Mouse (Mus musculus): ENCODE data around the gene Olfml3.
A peak's percentile ranks its signal among the peaks of the same experiment; 100 is the strongest.

Gene Olfml3

GRCm38 (mm10) chr3:103709470-103710040 lies 28.2 kb downstream of the Olfml3 start:
- no peak for DNase-seq (ENCODE audit: low spot score in 2 of 2)

- no peak for DNase-seq (ENCODE audit: low spot score in 2 of 2)
These were observed 32.4 kb downstream of the Olfml3 start for GRCm38 (mm10) chr3:103705426-103705825.

DNA sequence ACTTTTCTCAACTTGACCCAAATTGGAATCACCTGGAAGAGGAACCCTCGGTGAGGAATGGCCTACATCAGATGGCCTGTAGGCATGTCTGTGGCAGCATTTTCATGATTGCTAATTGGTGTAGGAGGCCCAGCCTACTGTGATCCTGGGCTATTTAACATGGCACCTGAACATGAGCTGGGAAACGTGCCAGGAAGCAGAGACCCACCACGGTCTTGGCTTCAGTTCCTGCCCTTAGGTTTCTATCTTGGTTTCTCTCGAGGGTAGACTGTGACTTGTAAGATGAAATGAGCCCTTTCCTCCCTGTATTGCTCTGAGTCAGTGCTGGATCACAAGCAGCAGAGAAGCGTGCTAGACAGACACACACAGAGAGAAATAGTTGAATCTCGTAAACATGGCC lies 33.1 kb downstream of the Olfml3 start:
- no peak for DNase-seq (ENCODE audit: low spot score in 2 of 2)

GRCm38 (mm10) chr3:103696388-103696925 lies 41.3 kb downstream of the Olfml3 start:
- DNase-seq (ENCODE audit: low spot score in 2 of 2): no peak

DNA sequence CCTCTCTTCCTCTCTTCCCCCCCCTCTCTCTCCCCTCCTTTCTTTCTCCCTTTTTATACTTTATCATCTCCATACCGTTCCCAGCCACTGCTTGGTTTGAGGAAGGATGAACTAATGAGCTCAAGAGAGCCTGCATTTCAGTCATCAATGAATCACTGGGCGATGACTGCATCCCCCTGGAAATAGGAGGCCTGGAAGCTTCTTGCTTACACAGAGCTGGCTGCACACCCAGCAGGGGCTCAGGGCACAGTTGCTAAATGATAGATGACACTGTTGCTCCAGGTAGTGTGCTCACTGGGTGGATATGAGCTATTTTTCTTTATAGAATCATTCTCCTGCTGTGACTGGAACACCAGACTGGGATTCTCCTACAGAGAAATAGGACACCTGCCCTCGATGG lies 42.2 kb downstream of the Olfml3 start:
- DNase-seq (ENCODE audit: low spot score in 2 of 2): no peak

- DNase-seq (ENCODE audit: low spot score in 2 of 2): no peak
These were observed 47.3 kb downstream of the Olfml3 start for GRCm38 (mm10) chr3:103690506-103690905.

- DNase-seq (ENCODE audit: low spot score in 2 of 2): no peak
These were observed 48.8 kb downstream of the Olfml3 start for GRCm38 (mm10) chr3:103689043-103689442.

- no peak for DNase-seq (ENCODE audit: low spot score in 2 of 2)
These were observed 53.9 kb downstream of the Olfml3 start for GRCm38 (mm10) chr3:103683966-103684319.

GRCm38 (mm10) chr3:103683234-103683965 lies 54.4 kb downstream of the Olfml3 start:
- DNase-seq (ENCODE audit: low spot score in 2 of 2): peak; percentile 60 to 64

DNA sequence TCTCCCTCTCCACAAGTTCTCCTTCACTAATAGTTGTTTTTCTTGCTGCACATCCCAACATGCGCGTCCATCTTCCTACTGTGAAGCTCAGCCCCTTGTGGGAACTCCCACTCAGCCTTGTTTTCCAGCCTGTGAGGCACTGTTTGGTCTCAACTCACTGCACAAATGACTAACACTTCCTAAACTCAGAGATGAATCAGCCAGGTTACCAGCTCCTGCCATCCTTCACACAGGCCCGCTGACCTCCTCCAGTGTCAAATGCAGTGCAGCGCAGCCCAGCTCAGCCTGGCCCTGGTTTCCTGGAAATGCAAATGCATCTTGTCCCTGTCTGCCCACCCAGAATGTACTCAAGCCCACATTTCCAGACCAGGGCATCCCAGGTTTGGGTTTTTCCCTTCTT lies 55.3 kb downstream of the Olfml3 start:
- DNase-seq (ENCODE audit: low spot score in 2 of 2): peak; percentile 39 to 55

GRCm38 (mm10) chr3:103678811-103679210 lies 59.0 kb downstream of the Olfml3 start:
- DNase-seq (ENCODE audit: low spot score in 2 of 2): no peak

DNA sequence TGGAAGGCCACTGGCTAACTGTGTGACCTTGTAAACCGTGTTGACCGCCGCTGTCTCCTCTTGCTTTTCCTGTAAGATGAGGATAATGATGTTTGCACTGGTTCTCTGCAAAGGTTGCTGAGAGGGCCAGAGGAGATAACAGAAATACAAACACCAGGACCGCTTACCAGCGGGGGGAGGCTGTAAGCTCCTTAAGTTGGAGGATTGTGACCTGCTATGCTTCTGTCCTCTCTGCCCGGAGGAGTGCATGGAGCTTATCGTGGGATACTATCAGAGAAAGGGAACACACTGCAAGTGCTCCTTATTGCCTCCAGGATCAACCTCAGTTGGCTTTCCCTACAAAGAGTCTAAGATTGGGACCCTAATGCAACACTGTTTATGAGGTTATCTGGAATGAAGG lies 65.1 kb downstream of the Olfml3 start:
- no peak for DNase-seq (ENCODE audit: low spot score in 2 of 2)

Measured in right cerebral cortex, adult 2 months (tissue).